Mouse (Mus musculus): ENCODE results near the gene Cenpp. TPM values are rescaled to one million over a fixed set of nuclear protein-coding genes. Genes with fewer than 3 reads are reported as not detected.
A peak's percentile ranks its signal among the peaks of the same experiment; 100 is the strongest.

The Cenpp gene
- polyA plus RNA-seq, 1 experiment from 2014 or later: 19.8 TPM

DNA sequence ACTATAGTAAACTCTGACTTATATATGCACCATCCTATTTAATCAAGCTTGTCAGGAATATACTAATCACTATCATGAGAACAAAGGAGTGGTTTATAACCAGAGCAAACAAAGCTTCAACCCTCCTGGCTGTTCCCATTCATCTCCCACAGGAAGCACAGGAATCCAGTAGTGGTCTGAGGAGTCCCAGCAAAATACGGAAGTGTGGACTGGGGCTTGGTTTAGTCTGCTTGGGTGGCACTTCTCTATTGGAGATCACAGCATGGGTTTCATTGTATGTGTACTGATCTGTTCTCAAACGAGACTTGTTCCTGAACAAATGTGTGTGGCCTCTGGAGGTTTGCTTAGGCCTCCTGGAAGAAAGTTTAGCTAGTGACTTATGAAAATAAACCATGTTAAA is 133.8 kb downstream of the Cenpp start:
- Histone ChIP-seq H3K27ac (replicated peaks) (no peak overlapping the region), H3K4me2 (replicated peaks) (no peak overlapping the region), H3K36me3 (no peaks in the 10 kb centered on the region), H3K27me3 (no peaks in the 10 kb centered on the region), H3K4me3 (replicated peaks) (no peak overlapping the region), H3K9me3 (replicated peaks) (no peaks in the 10 kb centered on the region), H3K9ac (no peak overlapping the region), H3K4me1 (0 out of 2 replicates have a peak, but pooled peaks cover 5% of the 10 kb centered on the region)
- WGBS: 54% methylated on average over 2 of the region's 2 CpGs
- no peak for ATAC-seq (ENCODE audit: insufficient number of reproducible peaks, low FRiP score, low TSS enrichment, low read depth)

DNA sequence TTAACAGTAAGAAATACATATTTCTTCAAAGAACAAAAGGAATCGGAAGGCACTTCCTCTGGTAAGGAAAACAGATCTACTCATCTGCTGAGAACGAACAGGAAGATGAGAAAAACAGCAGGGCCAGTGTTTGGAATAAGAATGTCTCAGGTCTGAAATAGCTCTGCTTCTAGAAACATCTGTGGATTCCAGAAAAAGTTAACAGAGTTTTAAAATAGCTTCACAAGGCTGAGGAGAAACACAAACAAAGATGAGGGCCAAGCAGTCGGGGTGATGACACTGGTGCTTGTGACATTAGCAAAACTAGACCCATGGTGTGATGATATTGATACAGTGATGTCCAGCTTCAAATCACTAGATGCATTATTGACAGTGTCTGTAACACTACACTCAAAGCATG is 145.4 kb downstream of the Cenpp start:
- no peak for ATAC-seq (ENCODE audit: insufficient number of reproducible peaks, low FRiP score, low TSS enrichment, low read depth)
- 59% methylated on average over 3 of the region's 3 CpGs for WGBS
- no peak overlapping the region for H3K27ac ChIP-seq (replicated peaks)
- H3K9me3 ChIP-seq (replicated peaks): no peaks in the 10 kb centered on the region
- no peak overlapping the region for H3K4me3 ChIP-seq (replicated peaks)
- no peak overlapping the region for H3K4me2 ChIP-seq (replicated peaks)
- no peaks in the 10 kb centered on the region for H3K4me1 ChIP-seq
- H3K27me3 ChIP-seq: no peaks in the 10 kb centered on the region
- no peaks in the 10 kb centered on the region for H3K36me3 ChIP-seq
- no peak overlapping the region for H3K9ac ChIP-seq

DNA sequence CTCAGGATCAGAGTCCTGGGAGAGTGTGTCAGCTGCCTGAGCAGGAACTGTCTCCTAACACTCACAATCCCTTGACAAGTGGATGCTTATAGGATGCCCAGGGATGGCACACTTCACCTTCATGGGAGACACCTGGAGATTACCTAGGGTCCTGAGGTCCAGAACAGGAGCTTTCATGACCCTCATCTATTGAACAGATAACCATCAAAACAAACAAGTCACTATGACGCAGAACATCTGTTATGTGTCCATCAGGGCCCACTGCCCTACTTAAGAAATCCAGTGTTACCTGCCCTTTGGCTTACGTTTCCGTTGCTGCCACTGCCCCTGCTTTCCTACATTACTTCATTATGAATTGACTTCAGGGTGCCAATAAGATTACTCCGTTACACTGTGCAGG is 146.8 kb downstream of the Cenpp start:
- no peak for ATAC-seq (ENCODE audit: insufficient number of reproducible peaks, low FRiP score, low TSS enrichment, low read depth)
- H3K27me3 ChIP-seq: no peaks in the 10 kb centered on the region
- no peaks in the 10 kb centered on the region for H3K36me3 ChIP-seq
- H3K4me1 ChIP-seq: no peaks in the 10 kb centered on the region
- no peak overlapping the region for H3K4me2 ChIP-seq (replicated peaks)
- no peak overlapping the region for H3K4me3 ChIP-seq (replicated peaks)
- H3K27ac ChIP-seq (replicated peaks): no peak overlapping the region
- H3K9me3 ChIP-seq (replicated peaks): no peaks in the 10 kb centered on the region
- WGBS: 74% methylated on average over 4 of the region's 4 CpGs
- H3K9ac ChIP-seq: no peak overlapping the region

DNA sequence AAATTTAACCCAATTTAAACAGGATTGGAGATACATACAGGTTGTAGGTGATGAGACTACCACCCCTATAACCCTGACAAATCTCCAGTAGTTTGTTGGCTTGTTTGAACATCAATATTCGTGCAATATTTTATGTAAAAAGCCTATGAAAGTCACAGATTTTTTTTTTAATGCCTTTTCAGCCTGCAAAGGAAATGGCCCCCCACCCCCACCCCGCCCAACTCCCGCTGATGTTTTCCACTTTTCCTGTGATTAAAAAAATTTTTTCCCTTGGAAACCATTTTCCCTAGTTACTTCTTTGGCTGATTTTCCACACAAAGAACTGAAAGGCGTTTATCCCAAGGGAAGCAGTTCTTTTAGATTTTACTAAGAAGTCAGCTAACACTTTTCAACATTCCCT is 148.1 kb downstream of the Cenpp start, which contains the start of gene Ecm2:
Ecm2 (plus strand) TSS at position 301 of the 400 bp plus-strand sequence.
- H3K4me1 ChIP-seq: no peaks in the 10 kb centered on the region
- no peaks in the 10 kb centered on the region for H3K36me3 ChIP-seq
- no peak within 1 kb of the TSS for H3K4me3 ChIP-seq (replicated peaks)
- ATAC-seq (ENCODE audit: insufficient number of reproducible peaks, low FRiP score, low TSS enrichment, low read depth): no peak
- H3K27ac ChIP-seq (replicated peaks): no peak within 1 kb of the TSS
- H3K27me3 ChIP-seq: no peaks in the 10 kb centered on the region
- WGBS: 55% methylated on average over 4 of the region's 4 CpGs
- H3K4me2 ChIP-seq (replicated peaks): no peak within 1 kb of the TSS
- H3K9me3 ChIP-seq (replicated peaks): no peaks in the 10 kb centered on the region
- H3K9ac ChIP-seq: no peak within 1 kb of the TSS

DNA sequence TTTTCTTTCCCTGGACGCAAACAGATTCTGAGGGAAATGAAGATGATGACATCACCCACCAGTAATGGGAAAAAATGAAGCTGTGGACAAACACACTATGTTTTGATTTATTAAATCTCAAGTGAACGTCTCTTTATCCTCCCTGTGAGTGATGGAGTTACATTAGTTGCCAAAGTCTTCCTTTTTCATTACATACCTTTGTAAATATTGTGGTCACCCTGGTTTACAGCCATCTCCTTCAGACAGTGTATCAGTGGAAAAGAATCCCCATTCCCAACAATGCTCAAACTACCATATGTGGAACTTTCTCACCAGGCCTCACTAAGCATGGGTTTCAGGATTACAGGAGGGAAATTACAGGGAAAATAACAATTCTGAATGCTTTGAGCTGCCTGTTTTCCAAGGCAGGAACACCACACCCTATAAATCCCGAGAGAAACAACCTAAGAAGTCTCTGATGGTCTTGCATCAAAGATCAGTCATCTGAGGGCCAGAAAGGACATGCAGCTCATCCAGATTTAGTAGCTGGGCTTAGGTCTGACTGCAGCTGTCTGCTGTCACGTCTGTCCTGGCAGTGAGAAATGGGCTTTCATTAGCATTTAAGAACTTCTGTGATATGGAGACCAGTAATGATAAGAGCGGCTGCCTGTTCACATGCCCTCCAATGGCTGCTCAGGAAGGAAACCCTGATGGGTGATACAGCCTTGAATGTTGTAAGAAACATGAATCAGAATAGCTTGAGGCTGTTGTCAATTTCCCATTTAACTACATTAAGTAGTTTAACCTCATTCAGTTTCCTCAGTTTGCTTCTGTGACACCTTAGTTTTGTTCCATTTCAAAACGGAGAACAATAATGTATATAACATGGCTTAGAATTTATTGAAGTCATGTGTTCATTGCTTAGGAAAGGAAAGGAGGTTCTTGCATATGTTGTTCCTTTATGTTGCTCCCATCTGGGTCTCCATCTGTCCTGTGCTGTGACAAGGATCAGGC is 159.9 kb downstream of the Cenpp start, which contains the start of gene Tes3-ps:
Tes3-ps (plus strand) TSS at position 943 of the 993 bp plus-strand sequence.
- H3K36me3 ChIP-seq: no peaks in the 10 kb centered on the region
- no peak within 1 kb of the TSS for H3K4me3 ChIP-seq (replicated peaks)
- 52% methylated on average over 6 of the region's 6 CpGs for WGBS
- no peaks in the 10 kb centered on the region for H3K27me3 ChIP-seq
- no peak within 1 kb of the TSS for H3K9ac ChIP-seq
- 0 out of 2 replicates have a peak, but pooled peaks cover 5% of the 10 kb centered on the region for H3K4me1 ChIP-seq
- no peaks in the 10 kb centered on the region for H3K9me3 ChIP-seq (replicated peaks)
- no peak for ATAC-seq (ENCODE audit: insufficient number of reproducible peaks, low FRiP score, low TSS enrichment, low read depth)
- peak within 1 kb of the TSS; percentile 60 for H3K27ac ChIP-seq (replicated peaks)
- H3K4me2 ChIP-seq (replicated peaks): no peak within 1 kb of the TSS

DNA sequence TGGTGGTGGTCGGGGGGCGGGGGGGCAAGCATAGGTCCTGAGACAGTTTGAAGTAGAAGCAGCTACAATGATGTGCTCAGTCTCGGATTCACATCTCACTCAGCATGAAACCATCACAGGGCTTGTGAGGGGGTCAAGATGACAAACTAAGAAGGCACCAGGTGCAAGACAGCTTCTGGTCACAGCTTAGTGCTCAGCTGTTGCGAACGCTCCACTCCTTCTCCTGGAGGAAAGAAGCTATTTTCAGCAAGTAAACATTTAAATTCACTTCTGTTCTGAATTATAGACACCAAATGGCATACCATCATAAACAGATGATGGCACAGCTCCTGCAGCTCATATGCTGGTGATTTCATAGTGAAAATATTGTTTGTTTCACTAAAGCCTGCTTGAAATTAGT is 167.2 kb downstream of the Cenpp start:
- no peaks in the 10 kb centered on the region for H3K9me3 ChIP-seq (replicated peaks)
- H3K27me3 ChIP-seq: no peaks in the 10 kb centered on the region
- peak overlapping the region; percentile 15; the same call in 1 of the 2 replicates for H3K4me2 ChIP-seq (replicated peaks)
- no peak overlapping the region for H3K4me3 ChIP-seq (replicated peaks)
- no peaks in the 10 kb centered on the region for H3K36me3 ChIP-seq
- WGBS: 49% methylated on average over 5 of the region's 5 CpGs
- ATAC-seq (ENCODE audit: insufficient number of reproducible peaks, low FRiP score, low TSS enrichment, low read depth): peak; percentile 85
- peak overlapping the region; percentile 82 for H3K27ac ChIP-seq (replicated peaks)
- H3K4me1 ChIP-seq: peaks cover 20% of the 10 kb centered on the region
- no peak overlapping the region for H3K9ac ChIP-seq

DNA sequence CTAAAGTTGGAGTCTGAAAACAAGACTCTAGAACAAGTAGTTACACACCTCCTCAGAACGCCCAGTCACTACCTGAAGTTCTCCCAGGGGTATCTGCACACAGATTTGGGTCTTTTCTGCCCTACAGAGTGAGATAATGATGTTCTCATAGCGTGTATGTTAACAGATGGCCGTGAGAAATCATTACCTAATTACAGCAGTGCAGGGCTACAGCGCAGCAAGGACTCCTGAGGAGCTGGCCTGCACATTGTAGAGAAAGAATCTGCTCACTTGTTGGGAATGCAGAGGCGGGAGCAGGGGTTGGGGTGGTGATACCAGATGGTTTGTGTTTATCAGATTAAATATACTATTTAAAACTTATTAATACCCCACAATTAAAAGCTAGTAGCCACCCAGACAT is 172.0 kb downstream of the Cenpp start:
- H3K9me3 ChIP-seq (replicated peaks): no peaks in the 10 kb centered on the region
- H3K9ac ChIP-seq: no peak overlapping the region
- WGBS: 36% methylated on average over 5 of the region's 5 CpGs
- H3K4me3 ChIP-seq (replicated peaks): no peak overlapping the region
- no peaks in the 10 kb centered on the region for H3K27me3 ChIP-seq
- peak overlapping the region; percentile 87 for H3K27ac ChIP-seq (replicated peaks)
- peaks cover 22% of the 10 kb centered on the region for H3K4me1 ChIP-seq
- no peak; the same call in 1 of the 2 replicates for ATAC-seq (ENCODE audit: insufficient number of reproducible peaks, low FRiP score, low TSS enrichment, low read depth)
- no peaks in the 10 kb centered on the region for H3K36me3 ChIP-seq
- H3K4me2 ChIP-seq (replicated peaks): no peak overlapping the region

DNA sequence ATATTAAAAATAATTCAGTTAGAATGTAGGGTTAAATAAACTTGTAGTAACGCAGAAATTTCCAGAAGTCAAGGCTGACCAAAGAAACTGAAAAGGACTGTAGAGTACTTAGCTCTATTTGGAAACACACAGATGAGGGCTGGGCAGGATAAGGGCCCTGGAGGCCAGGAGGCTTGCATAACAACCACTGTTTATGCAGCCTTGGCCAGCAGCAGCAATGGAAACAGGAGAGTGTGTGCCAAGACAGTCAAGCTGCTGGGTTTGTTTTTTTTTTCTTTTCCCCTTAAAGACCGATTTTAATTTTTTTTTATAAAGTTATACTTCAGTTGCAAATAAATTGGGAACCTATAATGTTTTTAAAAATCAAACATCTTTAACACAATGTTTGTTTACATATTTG is 172.5 kb downstream of the Cenpp start:
- ATAC-seq (ENCODE audit: insufficient number of reproducible peaks, low FRiP score, low TSS enrichment, low read depth): peak; percentile 92
- Histone ChIP-seq H3K9me3 (replicated peaks) (no peaks in the 10 kb centered on the region), H3K27ac (replicated peaks) (0 out of 2 replicates have a peak overlapping the region, but pooled peaks have one; percentile 60), H3K9ac (no peak overlapping the region), H3K36me3 (no peaks in the 10 kb centered on the region), H3K27me3 (no peaks in the 10 kb centered on the region), H3K4me2 (replicated peaks) (no peak overlapping the region), H3K4me3 (replicated peaks) (no peak overlapping the region), H3K4me1 (peaks cover 18% of the 10 kb centered on the region)
- 31% methylated on average over 2 of the region's 2 CpGs for WGBS

DNA sequence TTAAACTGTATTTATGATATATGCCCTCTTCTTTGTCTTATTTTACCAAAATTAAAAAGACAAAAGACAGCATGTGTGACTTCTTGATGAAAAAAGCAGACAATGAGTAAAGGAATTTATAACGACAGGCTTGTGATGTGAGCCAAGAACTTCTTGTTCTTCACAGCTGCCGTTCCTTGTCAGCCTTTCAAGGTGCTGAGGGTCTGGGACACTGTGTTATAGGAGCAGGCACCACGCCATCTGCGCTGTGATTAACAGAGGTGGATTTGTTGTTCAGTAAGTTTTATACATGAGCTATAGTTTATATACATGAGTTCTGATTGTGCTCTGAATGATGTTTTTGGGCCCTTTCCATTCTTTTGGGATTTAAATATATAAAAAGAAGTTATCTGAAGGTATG is 173.2 kb downstream of the Cenpp start:
- 63% methylated on average over 4 of the region's 4 CpGs for WGBS
- H3K27me3 ChIP-seq: no peaks in the 10 kb centered on the region
- no peak overlapping the region for H3K9ac ChIP-seq
- H3K4me1 ChIP-seq: peaks cover 15% of the 10 kb centered on the region
- no peak for ATAC-seq (ENCODE audit: insufficient number of reproducible peaks, low FRiP score, low TSS enrichment, low read depth)
- no peak overlapping the region for H3K4me3 ChIP-seq (replicated peaks)
- no peaks in the 10 kb centered on the region for H3K36me3 ChIP-seq
- no peaks in the 10 kb centered on the region for H3K9me3 ChIP-seq (replicated peaks)
- H3K4me2 ChIP-seq (replicated peaks): no peak overlapping the region
- peak overlapping the region; percentile 86 for H3K27ac ChIP-seq (replicated peaks)

DNA sequence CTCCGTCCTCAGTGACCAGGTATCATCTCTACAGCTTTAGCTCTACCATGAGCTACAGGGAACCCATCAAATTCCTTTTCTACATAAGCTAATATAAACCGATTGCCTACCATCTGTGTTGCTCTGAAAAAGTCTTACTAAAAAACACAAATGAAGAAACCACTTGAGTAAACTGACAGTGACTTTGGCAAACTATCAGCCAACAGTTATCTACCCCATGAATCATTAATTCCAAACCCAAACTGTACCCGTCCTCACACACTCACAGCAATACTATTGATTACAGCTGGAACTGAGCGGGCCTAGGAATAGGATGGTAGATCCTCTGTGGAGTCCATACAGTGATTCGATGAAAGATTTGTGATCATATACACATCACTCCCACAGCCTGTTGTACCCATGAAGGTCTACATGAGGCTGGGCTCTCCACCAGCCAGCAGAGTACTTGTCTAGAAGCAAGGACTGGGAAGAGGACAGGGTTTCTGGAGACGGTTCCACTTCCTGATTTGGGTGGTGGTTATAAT is 173.7 kb downstream of the Cenpp start:
- no peak for ATAC-seq (ENCODE audit: insufficient number of reproducible peaks, low FRiP score, low TSS enrichment, low read depth)
- Histone ChIP-seq H3K4me2 (replicated peaks) (no peak overlapping the region), H3K9me3 (replicated peaks) (no peaks in the 10 kb centered on the region), H3K4me1 (peaks cover 15% of the 10 kb centered on the region), H3K9ac (no peak overlapping the region), H3K4me3 (replicated peaks) (no peak overlapping the region), H3K27ac (replicated peaks) (peak overlapping the region; percentile 86), H3K36me3 (no peaks in the 10 kb centered on the region), H3K27me3 (no peaks in the 10 kb centered on the region)
- 80% methylated on average over 6 of the region's 6 CpGs for WGBS

DNA sequence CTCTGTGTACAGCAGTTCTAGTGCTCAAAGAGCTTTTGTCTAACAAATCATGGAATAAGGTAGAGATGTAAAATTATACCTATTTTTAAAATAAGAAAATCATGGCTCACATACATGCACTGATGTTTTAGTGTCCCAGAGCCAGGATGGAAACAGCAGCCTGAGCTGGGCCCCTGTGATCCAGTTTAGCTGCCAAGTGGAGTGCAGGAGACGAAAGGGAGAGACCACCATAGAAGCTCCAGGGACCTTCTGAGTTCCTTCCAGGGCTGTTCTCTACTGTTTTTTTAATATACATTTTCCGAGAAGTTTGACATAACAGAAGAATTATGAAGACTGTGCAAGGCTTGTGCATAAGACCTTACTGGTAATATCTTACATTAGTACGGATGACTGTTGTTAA is 174.7 kb downstream of the Cenpp start:
- Histone ChIP-seq H3K4me2 (replicated peaks) (no peak overlapping the region), H3K9ac (no peak overlapping the region), H3K4me3 (replicated peaks) (no peak overlapping the region), H3K4me1 (peaks cover 15% of the 10 kb centered on the region), H3K9me3 (replicated peaks) (no peaks in the 10 kb centered on the region), H3K27me3 (no peaks in the 10 kb centered on the region), H3K27ac (replicated peaks) (peak overlapping the region; percentile 65), H3K36me3 (no peaks in the 10 kb centered on the region)
- peak; percentile 71; the same call in 1 of the 2 replicates for ATAC-seq (ENCODE audit: insufficient number of reproducible peaks, low FRiP score, low TSS enrichment, low read depth)
- WGBS: 61% methylated on average over 3 of the region's 3 CpGs

Data from embryonic facial prominence, embryonic 15.5 days (tissue).